Mouse (Mus musculus) thymus, postnatal 10 days (tissue): ENCODE results near the gene Gsg1l2.

ENCODE experiments used
- DNase-seq, 2 experiments: peaks; one replicate each; pipeline ENCODE4 v3.0.0; 2021; ENCODE audit warnings: low spot score in 2 of 2

The Gsg1l2 gene

DNA sequence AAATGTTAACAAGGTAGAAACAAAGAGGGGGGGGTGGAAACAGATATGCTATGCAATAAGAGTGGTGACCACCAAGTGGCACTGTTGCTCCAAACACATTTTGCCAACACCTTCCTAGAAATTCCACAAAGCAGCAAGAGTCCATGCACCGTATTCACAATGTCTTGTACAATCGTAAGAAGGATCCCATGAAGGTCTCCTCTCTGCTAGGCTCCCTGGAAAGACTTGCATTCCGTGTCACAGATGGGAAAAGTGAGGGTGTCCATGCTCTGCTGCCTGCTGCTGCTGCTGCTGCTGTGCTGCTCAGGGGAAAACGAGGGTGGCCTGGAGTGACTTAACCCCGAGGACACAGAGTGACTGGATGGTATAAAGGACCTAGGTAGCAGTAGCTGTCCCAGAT lies 45.2 kb downstream of the Gsg1l2 start:
- DNase-seq: no peak

DNA sequence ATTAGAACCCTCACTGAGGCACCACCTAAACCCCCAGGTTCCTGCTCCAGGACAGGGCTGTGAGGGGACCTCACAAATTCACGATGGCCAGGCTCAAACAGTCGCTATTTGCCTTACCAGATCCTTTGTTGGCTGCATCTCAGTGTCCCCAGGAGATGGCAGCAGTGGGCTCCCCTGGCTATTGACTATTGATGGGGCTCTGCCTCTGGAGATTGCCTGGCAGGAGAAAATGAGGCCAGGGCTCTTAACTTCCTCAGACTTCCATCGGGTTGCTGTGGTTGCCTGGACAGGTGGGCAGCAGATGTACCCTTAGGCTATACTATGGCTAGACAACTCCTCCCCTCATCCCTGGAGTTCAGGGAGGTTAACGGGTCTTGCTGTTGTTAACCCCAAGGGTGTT lies 45.8 kb downstream of the Gsg1l2 start:
- peak in 1 of 2 experiments; percentile 9 for DNase-seq

DNA sequence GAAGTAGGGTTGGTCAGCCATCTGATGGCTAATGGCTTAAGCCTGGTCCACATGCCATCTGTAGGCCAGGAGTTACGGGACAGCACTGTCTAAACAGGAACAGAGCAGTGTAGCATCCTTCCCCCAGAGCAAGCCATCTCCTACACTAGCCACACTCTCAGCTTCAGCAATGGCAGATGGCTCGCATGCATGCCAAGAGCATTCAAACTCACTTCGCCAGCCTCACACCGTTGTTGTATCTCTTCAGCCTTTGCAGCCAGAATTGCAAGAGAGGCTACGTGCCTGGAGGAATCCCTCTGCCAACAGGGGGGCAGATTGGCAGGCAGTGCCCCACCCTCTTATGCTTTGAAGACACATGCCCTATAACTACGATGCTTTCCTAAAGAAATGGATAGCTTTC lies 47.2 kb downstream of the Gsg1l2 start:
- no peak for DNase-seq

DNA sequence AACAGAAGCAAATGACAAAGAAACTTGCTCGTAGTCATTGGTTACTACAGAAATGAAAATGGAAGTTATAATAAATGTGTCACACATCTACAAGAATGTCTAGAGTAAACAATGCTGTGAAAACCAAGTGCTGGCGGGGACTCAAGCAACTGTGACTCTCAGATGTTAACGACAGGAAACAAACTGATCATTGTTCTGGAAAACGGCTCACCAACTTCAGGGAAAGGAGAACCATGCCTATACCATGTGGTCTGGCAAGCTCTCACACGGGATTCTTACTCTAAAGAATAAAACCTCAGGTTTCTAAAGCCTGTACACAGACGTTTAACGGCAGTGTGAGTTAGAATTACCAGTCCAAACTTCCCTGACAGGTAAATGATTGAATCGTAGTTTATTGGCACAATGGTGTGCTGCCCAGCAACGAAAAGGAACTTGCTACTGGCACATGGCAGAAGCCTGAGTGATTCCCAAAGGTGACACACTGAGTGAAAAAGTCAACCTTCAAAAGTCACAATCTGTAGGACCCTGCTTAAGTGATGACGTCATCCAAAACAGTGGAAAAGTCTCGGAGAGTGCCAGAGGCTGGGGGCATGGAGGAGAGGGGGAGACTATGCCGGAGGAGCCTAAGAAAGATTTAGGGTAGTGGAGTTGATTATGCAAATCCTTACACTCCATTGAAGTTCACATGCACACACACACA lies 54.1 kb downstream of the Gsg1l2 start:
- DNase-seq: no peak

DNA sequence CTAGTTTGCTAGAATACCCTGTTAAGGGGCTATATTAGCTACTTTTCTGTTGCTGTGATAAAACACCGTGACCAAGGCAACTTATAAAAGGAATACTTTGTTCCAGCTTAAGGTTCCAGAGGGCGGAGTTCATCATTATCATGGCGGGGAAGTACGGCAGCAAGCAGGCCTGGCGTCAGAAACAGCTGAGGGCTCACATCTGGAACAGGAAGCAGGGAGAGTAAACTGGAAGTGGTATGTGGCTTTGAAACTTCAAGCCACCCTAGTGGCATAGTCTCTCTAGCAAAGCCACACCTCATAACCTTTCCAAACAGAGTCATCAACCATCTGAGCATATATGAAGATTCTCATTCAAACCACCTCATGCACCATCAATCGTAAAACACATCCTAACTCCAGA lies 55.1 kb downstream of the Gsg1l2 start:
- no peak for DNase-seq

DNA sequence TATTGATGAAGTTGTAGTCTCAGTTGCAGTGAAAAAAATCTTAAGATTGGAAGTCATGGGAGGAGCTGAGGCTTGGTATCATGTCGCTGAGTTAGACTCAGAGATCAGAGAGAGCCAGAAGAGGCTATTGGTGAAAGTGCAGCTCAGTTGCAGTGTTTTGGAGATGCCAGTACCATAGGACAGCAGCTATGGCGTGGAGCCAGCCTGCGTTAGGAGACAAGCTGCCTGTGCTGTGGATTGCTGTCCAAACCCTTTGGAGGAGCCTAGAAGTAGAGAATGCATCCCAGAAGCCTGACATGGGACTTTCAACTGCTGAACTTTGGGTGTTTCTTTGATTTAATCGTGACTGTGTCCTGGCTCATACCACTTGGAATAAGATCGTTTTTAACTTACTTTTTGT lies 57.4 kb downstream of the Gsg1l2 start:
- DNase-seq: no peak

DNA sequence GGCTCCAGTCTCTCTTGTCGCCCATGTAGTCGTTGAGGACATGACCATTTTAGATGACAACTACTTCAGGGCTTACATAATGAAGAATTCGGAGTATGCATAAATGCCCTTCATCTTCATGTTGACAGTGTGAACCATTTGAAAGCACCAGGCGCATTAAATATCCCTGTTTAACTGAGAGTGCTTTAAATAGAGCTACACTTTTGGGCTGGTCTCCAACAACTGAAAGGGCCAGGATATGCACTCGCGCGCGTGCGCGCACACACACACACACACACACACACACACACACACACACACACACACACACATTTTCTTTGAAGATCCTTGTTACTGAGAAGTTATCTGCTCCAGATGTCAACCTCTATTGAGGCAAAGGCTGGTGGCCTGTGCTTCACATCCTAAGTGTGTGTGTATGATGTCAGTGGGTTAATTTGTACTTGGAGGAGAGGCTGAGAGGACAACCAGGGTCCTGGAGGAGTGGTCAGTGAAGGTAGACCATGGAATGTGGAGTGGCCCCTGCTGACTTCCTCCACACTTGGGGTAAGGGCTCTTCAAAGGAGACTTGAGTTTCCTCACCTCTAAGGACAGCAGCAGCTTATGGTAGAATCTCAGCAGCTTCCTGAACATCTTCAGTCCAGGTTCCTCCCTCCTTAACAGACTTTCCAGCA lies 61.1 kb downstream of the Gsg1l2 start:
- no peak for DNase-seq
